Mouse (Mus musculus) limb, embryonic 11.5 days (tissue): ENCODE measurements around the gene Ift20. TPM values are rescaled to one million over a fixed set of nuclear protein-coding genes. Genes with fewer than 3 reads are reported as not detected.
"Not testable (repeated sequence)": the region's sequence is repeated elsewhere in the genome, so short reads cannot be mapped to it uniquely, and the experiment has no call there.

ENCODE experiments used
- ATAC-seq: fragments of 200-750 bp; cut with Nextera tagmentation; 2 replicates; pipeline ENCODE4 v1.8.0; 2017; ENCODE audit warnings: low read depth; ENCODE audit not compliant: insufficient number of reproducible peaks, low FRiP score, low TSS enrichment
- DNase-seq: peaks from one replicate; pipeline ENCODE4 v3.0.0-alpha.2; 2015; ENCODE audit warnings: low spot score
- H3K27ac ChIP-seq: fragments of 300-500 bp; sonication (generic); replicated peaks from 2 replicates; pipeline ENCODE4 v1.5.1; 2014; ENCODE audit warnings: low read depth, mild to moderate bottlenecking, low read length
- H3K27me3 ChIP-seq: fragments of 300-500 bp; sonication (generic); 2 replicates; pipeline ENCODE4 v1.6.1; 2014; ENCODE audit warnings: mild to moderate bottlenecking, low read length, mixed read lengths; ENCODE audit not compliant: control insufficient read depth, insufficient read depth
- H3K36me3 ChIP-seq: fragments of 300-500 bp; sonication (generic); 2 replicates; pipeline ENCODE4 v1.6.1; 2014; ENCODE audit warnings: mild to moderate bottlenecking, low read length, moderate library complexity, mixed read lengths; ENCODE audit not compliant: control insufficient read depth, insufficient read depth
- H3K4me1 ChIP-seq: fragments of 300-500 bp; sonication (generic); 2 replicates; pipeline ENCODE4 v1.6.1; 2014; ENCODE audit warnings: low read length, mixed read lengths; ENCODE audit not compliant: control insufficient read depth, insufficient read depth
- H3K4me2 ChIP-seq: fragments of 300-500 bp; sonication (generic); 2 replicates; pipeline ENCODE4 v1.6.1; 2014; ENCODE audit warnings: low read depth, mild to moderate bottlenecking, moderate library complexity; ENCODE audit not compliant: severe bottlenecking
- H3K4me3 ChIP-seq: fragments of 300-500 bp; sonication (generic); 2 replicates; pipeline ENCODE4 v1.5.1; 2014; ENCODE audit warnings: low read depth, low read length
- H3K9ac ChIP-seq: fragments of 300-500 bp; sonication (generic); 2 replicates; pipeline ENCODE4 v1.6.1; 2014; ENCODE audit warnings: mild to moderate bottlenecking, low read length
- H3K9me3 ChIP-seq: fragments of 300-500 bp; sonication (generic); 2 replicates; pipeline ENCODE4 v1.6.1; 2016; ENCODE audit warnings: low read length; ENCODE audit not compliant: control insufficient read depth
- WGBS: fragments of 180-500 bp; shearing (Covaris S2); extraction: QIAGEN DNeasy Blood & Tissue Kit; methylation state at CpG from one replicate; pipeline ENCODE4 v1.1.7; 2014; 5-methylcytosine and 5-hydroxymethylcytosine counted together
- polyA plus RNA-seq: library from polyadenylated mRNA; unstranded; fragments of >200 nt; fragmentation: Nextera tagmentation; extraction: Ambion mirVana; gene quantifications from 2 replicates; pipeline ENCODE4 v1.2.1, GENCODE M21; 2014

Gene Ift20
- polyA plus RNA-seq, 1 experiment from 2014 or later, result 130 TPM

GRCm38 (mm10) chr11:78574975-78575374 is 38.8 kb downstream of the Ift20 start:
- DNase-seq, result no peak
- Histone ChIP-seq H3K36me3 (peaks cover 2% of the 10 kb centered on the region; the same call in 1 of the 2 replicates), H3K27ac (no peak overlapping the region), H3K9me3 (no peaks in the 10 kb centered on the region), H3K9ac (no peak overlapping the region), H3K4me3 (no peak overlapping the region), H3K4me1 (no peaks in the 10 kb centered on the region), H3K4me2 (no peak overlapping the region), H3K27me3 (no peaks in the 10 kb centered on the region)
- WGBS, result 21% methylated on average over 2 of the region's 2 CpGs
- no peak for ATAC-seq

GRCm38 (mm10) chr11:78582848-78583247 is 46.7 kb downstream of the Ift20 start:
- Histone ChIP-seq H3K9ac (no peak overlapping the region), H3K27ac (no peak overlapping the region), H3K36me3 (peaks cover 11% of the 10 kb centered on the region), H3K27me3 (no peaks in the 10 kb centered on the region), H3K4me2 (no peak overlapping the region), H3K4me3 (no peak overlapping the region), H3K9me3 (no peaks in the 10 kb centered on the region), H3K4me1 (no peaks in the 10 kb centered on the region)
- ATAC-seq (no peak), DNase-seq (no peak)
- 92% methylated on average over 6 of the region's 6 CpGs for WGBS

GRCm38 (mm10) chr11:78586099-78586498 is 49.9 kb downstream of the Ift20 start:
- no peak for DNase-seq
- Histone ChIP-seq H3K9me3 (no peaks in the 10 kb centered on the region), H3K4me2 (no peak overlapping the region), H3K36me3 (peaks cover 11% of the 10 kb centered on the region), H3K27me3 (no peaks in the 10 kb centered on the region), H3K9ac (no peak overlapping the region), H3K27ac (no peak overlapping the region), H3K4me1 (no peaks in the 10 kb centered on the region), H3K4me3 (no peak overlapping the region)
- ATAC-seq, result no peak

- ATAC-seq, result not testable (repeated sequence)
Measured at GRCm38 (mm10) chr11:78587677-78588076, 51.5 kb downstream of the Ift20 start.

More at GRCm38 (mm10) chr11:78587677-78588076, 51.5 kb downstream of the Ift20 start:
- H3K27me3 ChIP-seq, H3K9me3 ChIP-seq, H3K27ac ChIP-seq, DNase-seq, H3K9ac ChIP-seq, H3K4me2 ChIP-seq, H3K4me1 ChIP-seq, H3K4me3 ChIP-seq: not testable (repeated sequence)
- H3K36me3 ChIP-seq, result peaks cover 11% of the 10 kb centered on the region
- 92% methylated on average over 1 of the region's 1 CpGs for WGBS

Other genes with a start within 250 kb of the Ift20 start
- 0.09 and 0.16 TPM in 2 replicates for gene BC030499, start 245.5 kb upstream of the Ift20 start, polyA plus RNA-seq
- gene Spag5, start 234.8 kb upstream of the Ift20 start, polyA plus RNA-seq, result 65.6 and 72.4 TPM in 2 replicates
- gene Aldoc, start 213.4 kb upstream of the Ift20 start, polyA plus RNA-seq, result 3.6 and 8.5 TPM in 2 replicates
- 69.2 and 70.2 TPM in 2 replicates for gene Pigs, start 207.9 kb upstream of the Ift20 start, polyA plus RNA-seq
- gene Unc119, start 192.9 kb upstream of the Ift20 start, polyA plus RNA-seq, result 84.2 and 86.9 TPM in 2 replicates
- 0.04 and 0.06 TPM in 2 replicates for gene Foxn1, start 149.8 kb upstream of the Ift20 start, polyA plus RNA-seq
- not detected in 2 replicates for gene Slc13a2, start 114.1 kb upstream of the Ift20 start, polyA plus RNA-seq
- gene Slc46a1, start 70.7 kb upstream of the Ift20 start, polyA plus RNA-seq, result 14.9 and 16.2 TPM in 2 replicates
- 2.2 and 2.5 TPM in 2 replicates for gene Sarm1, start 38.6 kb upstream of the Ift20 start, polyA plus RNA-seq
- 0.41 TPM in 1 of 2 replicates, not detected in the other for gene Vtn, start 37.3 kb upstream of the Ift20 start, polyA plus RNA-seq
- gene Sebox, start 32.9 kb upstream of the Ift20 start, polyA plus RNA-seq, result not detected in 2 replicates
- 62.0 and 66.5 TPM in 2 replicates for gene Tmem199, start 24.2 kb upstream of the Ift20 start, polyA plus RNA-seq
- 164 and 165 TPM in 2 replicates for gene Poldip2, start 24.2 kb upstream of the Ift20 start, polyA plus RNA-seq
- gene Tnfaip1, start within 50 bp of the Ift20 start, polyA plus RNA-seq, result 84.3 and 85.1 TPM in 2 replicates
- gene Tmem97, start 14.4 kb downstream of the Ift20 start, polyA plus RNA-seq, result 83.3 and 83.8 TPM in 2 replicates
- 14.2 and 14.9 TPM in 2 replicates for gene Nlk, start 161.0 kb downstream of the Ift20 start, polyA plus RNA-seq
- 35.3 and 41.3 TPM in 2 replicates for gene Ccnq, start 215.4 kb downstream of the Ift20 start, polyA plus RNA-seq